Mouse (Mus musculus): Measurements from ENCODE around the gene Ap1ar. TPM values are rescaled to one million over a fixed set of nuclear protein-coding genes. Genes with fewer than 3 reads are reported as not detected.

Gene Ap1ar
- polyA plus RNA-seq, 1 experiment, result 19.2 TPM

DNA sequence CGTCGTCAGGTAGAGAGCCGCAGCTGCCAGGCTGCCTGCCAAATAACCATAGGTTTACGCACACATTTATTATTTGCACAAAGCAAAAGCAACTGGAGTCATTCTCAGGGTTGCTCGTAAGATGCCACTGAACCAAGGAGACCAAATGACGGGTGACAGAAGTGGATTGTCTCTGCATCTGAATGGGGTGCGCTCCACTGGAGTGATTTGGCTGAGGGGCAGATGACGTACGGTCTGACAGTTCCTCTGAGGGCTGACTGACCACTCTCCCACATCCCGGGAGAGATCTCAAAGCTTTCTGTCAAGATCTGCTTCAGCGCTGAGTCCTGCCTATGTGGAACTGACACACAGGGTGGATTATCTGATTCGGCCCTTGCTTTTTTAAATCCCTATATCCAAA is 32.3 kb downstream of the Ap1ar start:
- H3K4me3 ChIP-seq (replicated peaks; ENCODE audit: extremely low read depth, low read depth, low read length), result no peak overlapping the region
- WGBS, result 85% methylated on average over 12 of the region's 12 CpGs
- DNase-seq, result no peak
- H3K4me1 ChIP-seq (ENCODE audit: control insufficient read depth, insufficient read depth, low read length), result no peaks in the 10 kb centered on the region
- TF ChIP-seq CTCF (IDR thresholded peaks at IDR 0.05; ENCODE audit: insufficient read depth, low read length) (no peak), POLR2A (IDR thresholded peaks at IDR 0.05; ENCODE audit: borderline replicate concordance, extremely low read depth, low read depth, low read length) (no peak)

DNA sequence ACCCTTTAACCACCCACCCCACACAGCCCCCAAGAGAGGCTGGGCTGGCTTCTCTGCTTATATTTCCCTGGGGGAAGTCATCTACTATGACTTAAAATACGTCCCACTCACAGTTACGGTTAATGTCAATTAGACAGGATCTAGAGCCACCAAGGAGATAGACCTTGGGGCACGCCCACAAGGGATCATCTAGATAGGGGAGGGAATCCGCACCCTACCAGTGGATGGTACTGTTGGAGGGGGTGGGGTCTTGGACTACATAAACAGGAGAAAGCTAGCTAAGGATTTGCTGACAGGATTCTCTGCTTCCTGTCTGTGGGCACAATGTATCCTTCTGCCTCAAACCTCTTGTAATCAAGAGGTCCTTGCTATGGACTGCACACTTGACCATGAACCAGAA is 32.9 kb downstream of the Ap1ar start:
- no peak for DNase-seq
- H3K4me3 ChIP-seq (replicated peaks; ENCODE audit: extremely low read depth, low read depth, low read length), result no peak overlapping the region
- H3K4me1 ChIP-seq (ENCODE audit: control insufficient read depth, insufficient read depth, low read length), result no peaks in the 10 kb centered on the region
- no peak for TF ChIP-seq CTCF (IDR thresholded peaks at IDR 0.05; ENCODE audit: insufficient read depth, low read length)
- TF ChIP-seq POLR2A (IDR thresholded peaks at IDR 0.05; ENCODE audit: borderline replicate concordance, extremely low read depth, low read depth, low read length), result no peak
- WGBS, result 87% methylated on average over 4 of the region's 4 CpGs

DNA sequence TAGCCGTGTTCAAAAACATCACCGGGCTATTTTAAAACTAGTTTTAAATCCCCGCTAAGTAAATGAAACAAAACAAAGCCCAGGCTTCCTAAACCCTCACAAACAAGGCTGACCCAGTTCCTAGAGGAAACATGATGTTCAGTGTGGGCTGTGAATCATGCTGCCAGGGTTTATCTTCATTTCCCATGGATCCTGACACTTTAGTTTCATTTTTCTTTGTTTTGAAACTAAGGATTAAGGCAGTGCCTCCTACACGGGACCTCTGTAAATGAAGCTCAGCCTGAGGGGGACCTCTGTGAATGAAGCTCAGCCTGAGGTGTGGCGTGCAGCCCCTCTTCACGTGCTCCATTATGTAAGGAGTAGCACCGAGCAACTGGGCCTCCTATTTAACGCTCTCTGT is 34.5 kb downstream of the Ap1ar start:
- DNase-seq, result no peak

DNA sequence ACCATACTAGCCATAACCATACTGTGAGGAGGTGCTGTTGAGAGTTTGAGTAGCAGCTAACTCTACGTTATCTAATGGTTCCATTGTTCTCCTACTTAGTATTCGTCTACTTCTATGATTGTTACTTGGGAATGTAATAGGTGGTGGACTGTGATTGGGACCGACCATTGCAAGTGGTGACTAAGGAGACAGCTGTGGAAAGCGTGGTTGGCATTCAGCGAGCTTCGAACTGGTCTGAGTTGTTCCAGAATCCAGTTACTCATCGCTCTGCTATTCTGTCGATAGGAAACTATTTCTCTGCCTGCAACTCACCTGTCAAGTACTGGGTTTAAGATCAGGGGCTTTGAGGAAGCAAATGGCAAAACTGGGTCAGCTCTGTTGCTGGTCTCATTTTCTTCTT is 36.2 kb downstream of the Ap1ar start:
- Histone ChIP-seq H3K4me1 (ENCODE audit: control insufficient read depth, insufficient read depth, low read length) (no peaks in the 10 kb centered on the region), H3K4me3 (replicated peaks; ENCODE audit: extremely low read depth, low read depth, low read length) (no peak overlapping the region)
- TF ChIP-seq POLR2A (IDR thresholded peaks at IDR 0.05; ENCODE audit: borderline replicate concordance, extremely low read depth, low read depth, low read length) (no peak), CTCF (IDR thresholded peaks at IDR 0.05; ENCODE audit: insufficient read depth, low read length) (no peak)
- no peak for DNase-seq
- 88% methylated on average over 8 of the region's 8 CpGs for WGBS

More for the DNA sequence above, 34.5 kb downstream of the Ap1ar start:
- TF ChIP-seq POLR2A (IDR thresholded peaks at IDR 0.05; ENCODE audit: borderline replicate concordance, extremely low read depth, low read depth, low read length) (no peak), CTCF (IDR thresholded peaks at IDR 0.05; ENCODE audit: insufficient read depth, low read length) (no peak)
- WGBS, result 38% methylated on average over 8 of the region's 8 CpGs
- Histone ChIP-seq H3K4me1 (ENCODE audit: control insufficient read depth, insufficient read depth, low read length) (no peaks in the 10 kb centered on the region), H3K4me3 (replicated peaks; ENCODE audit: extremely low read depth, low read depth, low read length) (peak overlapping the region; percentile 24)

DNA sequence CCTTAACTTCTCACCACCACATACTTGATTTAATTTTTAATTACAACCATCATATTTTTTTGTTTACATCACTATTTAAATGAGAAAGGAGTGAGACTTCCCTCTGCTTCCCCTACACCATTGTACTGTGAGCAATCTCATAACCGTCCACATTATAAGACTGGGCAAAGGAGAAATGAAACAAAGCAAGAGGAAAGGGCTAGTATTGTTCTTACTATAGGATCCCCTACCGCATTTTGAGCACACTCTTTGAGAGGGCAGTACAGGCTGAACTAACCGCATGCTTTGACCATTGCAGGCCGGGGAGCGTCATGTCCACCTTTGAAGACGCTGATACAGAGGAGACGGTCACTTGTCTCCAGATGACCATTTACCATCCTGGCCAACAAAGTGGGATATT is 41.1 kb downstream of the Ap1ar start:
- Histone ChIP-seq H3K4me1 (ENCODE audit: control insufficient read depth, insufficient read depth, low read length) (no peaks in the 10 kb centered on the region), H3K4me3 (replicated peaks; ENCODE audit: extremely low read depth, low read depth, low read length) (no peak overlapping the region)
- 94% methylated on average over 7 of the region's 7 CpGs for WGBS
- TF ChIP-seq CTCF (IDR thresholded peaks at IDR 0.05; ENCODE audit: insufficient read depth, low read length) (no peak), POLR2A (IDR thresholded peaks at IDR 0.05; ENCODE audit: borderline replicate concordance, extremely low read depth, low read depth, low read length) (no peak)
- DNase-seq, result no peak

DNA sequence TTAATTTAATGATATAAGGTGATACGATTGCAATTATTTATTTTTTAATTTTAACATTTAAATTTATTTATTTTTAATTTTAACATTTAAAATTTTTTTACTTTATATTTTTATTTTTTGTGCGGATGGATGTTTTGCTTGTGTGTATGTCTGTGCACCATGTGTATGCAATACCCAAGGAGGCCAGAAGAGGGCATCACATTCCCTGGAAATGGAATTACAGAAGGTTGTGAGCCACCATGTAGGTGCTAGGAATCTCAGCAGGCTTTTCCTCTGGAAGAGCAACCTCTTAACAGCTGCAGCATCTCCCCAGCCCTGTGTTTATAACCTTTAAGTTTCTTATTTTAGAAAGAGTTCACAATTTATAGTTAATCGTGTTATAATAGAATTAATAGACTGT is 41.6 kb downstream of the Ap1ar start:
- WGBS, result 97% methylated on average over 3 of the region's 3 CpGs
- Histone ChIP-seq H3K4me1 (ENCODE audit: control insufficient read depth, insufficient read depth, low read length) (no peaks in the 10 kb centered on the region), H3K4me3 (replicated peaks; ENCODE audit: extremely low read depth, low read depth, low read length) (no peak overlapping the region)
- TF ChIP-seq CTCF (IDR thresholded peaks at IDR 0.05; ENCODE audit: insufficient read depth, low read length) (no peak), POLR2A (IDR thresholded peaks at IDR 0.05; ENCODE audit: borderline replicate concordance, extremely low read depth, low read depth, low read length) (no peak)
- DNase-seq, result no peak

DNA sequence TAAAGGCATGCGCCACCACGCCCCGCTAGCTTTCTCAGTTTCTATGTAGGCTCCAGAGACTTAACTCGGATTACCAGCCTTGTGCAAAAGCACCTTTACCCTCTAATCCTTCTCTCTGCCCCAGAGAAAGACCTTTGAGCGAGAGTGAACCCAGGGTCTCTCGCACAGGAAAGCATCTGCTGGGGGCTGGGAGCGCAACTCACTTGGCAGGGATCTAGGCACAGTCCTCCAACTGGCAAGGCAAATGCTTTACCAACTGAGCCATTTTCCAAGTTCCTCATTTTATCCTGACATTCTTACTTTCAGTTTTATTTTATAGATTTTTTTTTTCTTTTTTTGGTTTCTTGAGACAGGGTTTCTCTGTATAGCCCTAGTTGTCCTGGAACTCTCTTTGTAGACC is 44.3 kb downstream of the Ap1ar start:
- WGBS, result 83% methylated on average over 7 of the region's 7 CpGs

DNA sequence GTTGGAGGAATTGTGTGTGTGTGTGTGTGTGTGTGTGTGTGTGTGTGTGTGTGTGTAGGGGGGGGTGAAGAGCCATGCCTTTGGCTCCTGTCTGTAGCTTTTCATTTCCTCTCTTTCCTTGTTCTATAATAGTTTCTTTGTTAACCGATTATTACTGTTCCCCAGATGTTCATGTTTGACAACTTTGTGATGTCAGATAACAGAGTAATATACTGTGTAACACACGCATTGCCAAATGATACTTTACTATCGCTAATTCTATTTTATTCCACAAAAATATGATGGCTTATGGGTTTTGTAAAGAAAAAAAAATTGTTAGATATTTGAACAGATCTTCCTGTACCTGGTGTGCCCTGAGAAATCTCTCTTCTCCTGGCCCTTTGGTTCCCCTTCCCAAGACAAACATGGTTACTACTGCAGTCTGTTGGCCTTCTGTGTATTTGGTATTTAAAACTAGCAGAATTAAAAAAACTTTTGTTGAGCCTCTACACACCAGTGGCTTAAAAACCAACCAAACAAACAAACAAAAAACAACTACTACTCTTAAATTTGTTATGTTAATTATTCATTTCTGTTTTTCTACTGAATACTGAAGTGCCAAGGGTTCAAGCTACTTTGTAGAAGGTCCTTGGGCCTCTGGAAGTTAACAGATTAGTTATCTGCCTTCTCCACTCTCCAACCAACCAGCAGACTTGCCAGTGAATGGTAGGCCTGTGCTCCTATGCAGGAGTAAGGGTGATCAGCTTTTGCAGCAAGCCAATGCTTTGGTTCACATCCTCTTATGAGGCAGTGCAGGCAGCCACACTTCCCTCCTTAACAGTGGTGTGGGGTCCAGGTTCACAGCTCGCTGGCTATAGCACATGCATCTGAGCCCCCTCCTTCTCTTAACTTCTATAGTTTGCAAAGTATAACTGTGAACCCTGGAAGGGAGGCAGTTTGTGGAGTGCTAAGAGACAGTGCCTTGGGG is 45.4 kb downstream of the Ap1ar start:
- DNase-seq, result no peak
- Histone ChIP-seq H3K4me1 (ENCODE audit: control insufficient read depth, insufficient read depth, low read length) (no peaks in the 10 kb centered on the region), H3K4me3 (replicated peaks; ENCODE audit: extremely low read depth, low read depth, low read length) (no peak overlapping the region)
- WGBS, result 47% methylated on average over 4 of the region's 4 CpGs
- TF ChIP-seq CTCF (IDR thresholded peaks at IDR 0.05; ENCODE audit: insufficient read depth, low read length) (no peak), POLR2A (IDR thresholded peaks at IDR 0.05; ENCODE audit: borderline replicate concordance, extremely low read depth, low read depth, low read length) (no peak)

More for the DNA sequence above, 44.3 kb downstream of the Ap1ar start:
- no peak for DNase-seq
- Histone ChIP-seq H3K4me3 (replicated peaks; ENCODE audit: extremely low read depth, low read depth, low read length) (no peak overlapping the region), H3K4me1 (ENCODE audit: control insufficient read depth, insufficient read depth, low read length) (no peaks in the 10 kb centered on the region)
- TF ChIP-seq POLR2A (IDR thresholded peaks at IDR 0.05; ENCODE audit: borderline replicate concordance, extremely low read depth, low read depth, low read length), result no peak
- TF ChIP-seq CTCF (IDR thresholded peaks at IDR 0.05; ENCODE audit: insufficient read depth, low read length), result no peak

DNA sequence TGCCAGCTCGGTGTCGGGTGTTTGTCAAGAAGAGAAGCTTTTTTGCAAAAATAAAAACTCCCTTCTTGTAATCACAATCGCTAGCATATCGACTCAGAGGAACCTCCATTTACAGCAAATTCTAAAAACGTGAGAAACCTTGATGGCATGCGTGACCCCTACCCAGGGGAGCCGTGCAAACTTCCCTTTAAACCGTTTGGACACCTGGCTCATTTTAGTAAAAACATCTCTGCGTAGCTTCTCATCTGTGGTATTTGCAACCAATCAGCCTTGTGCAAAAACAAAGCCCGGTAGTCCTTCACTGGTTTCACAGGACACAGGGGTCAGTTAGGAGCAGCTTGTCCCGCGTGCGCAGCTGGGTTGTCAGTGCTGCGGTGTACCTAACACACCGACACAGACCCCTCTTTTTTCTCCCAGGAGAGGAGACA is 46.3 kb downstream of the Ap1ar start:
- no peak for TF ChIP-seq POLR2A (IDR thresholded peaks at IDR 0.05; ENCODE audit: borderline replicate concordance, extremely low read depth, low read depth, low read length)
- no peak for TF ChIP-seq CTCF (IDR thresholded peaks at IDR 0.05; ENCODE audit: insufficient read depth, low read length)
- H3K4me1 ChIP-seq (ENCODE audit: control insufficient read depth, insufficient read depth, low read length), result no peaks in the 10 kb centered on the region
- 6% methylated on average over 15 of the region's 15 CpGs for WGBS
- H3K4me3 ChIP-seq (replicated peaks; ENCODE audit: extremely low read depth, low read depth, low read length), result peak overlapping the region; percentile 59
- no peak for DNase-seq
